Mouse (Mus musculus): Measurements from ENCODE around the gene Trim54.

Trim54 gene

GRCm38 (mm10) chr5:31105814-31106335 is 10.6 kb upstream of the Trim54 start, which contains the start of gene Dnajc5g:
Dnajc5g (plus strand) TSS chr5:31106285.
- DNase-seq (ENCODE audit: low spot score): no peak

- DNase-seq (ENCODE audit: low spot score): no peak
Observed at GRCm38 (mm10) chr5:31108000-31108490, 8.5 kb upstream of the Trim54 start, which contains the start of gene Slc30a3. Slc30a3 (minus strand) TSS chr5:31108237.

- no peak for DNase-seq (ENCODE audit: low spot score)
Observed at GRCm38 (mm10) chr5:31110781-31111180, 5.7 kb upstream of the Trim54 start.

GRCm38 (mm10) chr5:31116912-31117311 is 400 bp downstream of the Trim54 start:
- no peak for DNase-seq (ENCODE audit: low spot score)

- DNase-seq (ENCODE audit: low spot score): no peak
Observed at GRCm38 (mm10) chr5:31121111-31121510, 4.6 kb downstream of the Trim54 start.

GRCm38 (mm10) chr5:31123481-31123880 is 7.0 kb downstream of the Trim54 start:
- DNase-seq (ENCODE audit: low spot score): no peak

- DNase-seq (ENCODE audit: low spot score): no peak
Observed at GRCm38 (mm10) chr5:31126050-31126449, 9.5 kb downstream of the Trim54 start.

GRCm38 (mm10) chr5:31136730-31137424 is 20.4 kb downstream of the Trim54 start:
- DNase-seq (ENCODE audit: low spot score): no peak

- DNase-seq (ENCODE audit: low spot score): no peak
Observed at GRCm38 (mm10) chr5:31137658-31138057, 21.1 kb downstream of the Trim54 start.

GRCm38 (mm10) chr5:31138241-31138967 is 21.9 kb downstream of the Trim54 start, which contains the start of gene Ucn:
Ucn (minus strand) TSS chr5:31138829.
- DNase-seq (ENCODE audit: low spot score): no peak

GRCm38 (mm10) chr5:31138968-31139425 is 22.5 kb downstream of the Trim54 start:
- DNase-seq (ENCODE audit: low spot score): peak; percentile 63

GRCm38 (mm10) chr5:31149781-31150180 is 33.3 kb downstream of the Trim54 start:
- DNase-seq (ENCODE audit: low spot score): no peak

- no peak for DNase-seq (ENCODE audit: low spot score)
Observed at GRCm38 (mm10) chr5:31151746-31152145, 35.2 kb downstream of the Trim54 start.

GRCm38 (mm10) chr5:31153516-31154151 is 37.1 kb downstream of the Trim54 start:
- no peak for DNase-seq (ENCODE audit: low spot score)

- DNase-seq (ENCODE audit: low spot score): peak; percentile 82
Observed at GRCm38 (mm10) chr5:31154152-31154553, 37.6 kb downstream of the Trim54 start, which contains the start of gene Mpv17. Mpv17 (minus strand) TSS chr5:31154251.

GRCm38 (mm10) chr5:31162462-31162861 is 46.0 kb downstream of the Trim54 start:
- DNase-seq (ENCODE audit: low spot score): no peak

GRCm38 (mm10) chr5:31164878-31165277 is 48.4 kb downstream of the Trim54 start:
- no peak for DNase-seq (ENCODE audit: low spot score)

- no peak for DNase-seq (ENCODE audit: low spot score)
Observed at GRCm38 (mm10) chr5:31168630-31169029, 52.1 kb downstream of the Trim54 start.

- no peak for DNase-seq (ENCODE audit: low spot score)
Observed at GRCm38 (mm10) chr5:31179301-31179765, 62.8 kb downstream of the Trim54 start.

- DNase-seq (ENCODE audit: low spot score): peak; percentile 97
Observed at GRCm38 (mm10) chr5:31179766-31180630, 63.5 kb downstream of the Trim54 start, which contains the start of the genes Gm29609 and Gtf3c2. Gm29609 (minus strand) TSS chr5:31179911. Gtf3c2 (minus strand) TSS chr5:31180144.
